Mouse (Mus musculus) frontal cortex, adult (tissue): ENCODE measurements around the gene Snta1.

ENCODE experiments used
- ATAC-seq: cut with Nextera tagmentation; 2 replicates; pipeline ENCODE4 v1.9.2; 2017; ENCODE audit warnings: mild to moderate bottlenecking, moderate library complexity, mixed read lengths; ENCODE audit not compliant: low TSS enrichment

Snta1 gene

GRCm38 (mm10) chr2:154422181-154422580, 14.3 kb upstream of the Snta1 start:
- no peak for ATAC-seq

GRCm38 (mm10) chr2:154420942-154421731, 13.2 kb upstream of the Snta1 start:
- no peak for ATAC-seq

- no peak for ATAC-seq
These were observed 12.0 kb upstream of the Snta1 start for GRCm38 (mm10) chr2:154419631-154420515.

- no peak for ATAC-seq
These were observed 10.1 kb upstream of the Snta1 start for GRCm38 (mm10) chr2:154418001-154418400.

- ATAC-seq, result peak; percentile 38; the same call in 1 of the 2 replicates
These were observed 9.2 kb upstream of the Snta1 start for GRCm38 (mm10) chr2:154417107-154417506.

DNA sequence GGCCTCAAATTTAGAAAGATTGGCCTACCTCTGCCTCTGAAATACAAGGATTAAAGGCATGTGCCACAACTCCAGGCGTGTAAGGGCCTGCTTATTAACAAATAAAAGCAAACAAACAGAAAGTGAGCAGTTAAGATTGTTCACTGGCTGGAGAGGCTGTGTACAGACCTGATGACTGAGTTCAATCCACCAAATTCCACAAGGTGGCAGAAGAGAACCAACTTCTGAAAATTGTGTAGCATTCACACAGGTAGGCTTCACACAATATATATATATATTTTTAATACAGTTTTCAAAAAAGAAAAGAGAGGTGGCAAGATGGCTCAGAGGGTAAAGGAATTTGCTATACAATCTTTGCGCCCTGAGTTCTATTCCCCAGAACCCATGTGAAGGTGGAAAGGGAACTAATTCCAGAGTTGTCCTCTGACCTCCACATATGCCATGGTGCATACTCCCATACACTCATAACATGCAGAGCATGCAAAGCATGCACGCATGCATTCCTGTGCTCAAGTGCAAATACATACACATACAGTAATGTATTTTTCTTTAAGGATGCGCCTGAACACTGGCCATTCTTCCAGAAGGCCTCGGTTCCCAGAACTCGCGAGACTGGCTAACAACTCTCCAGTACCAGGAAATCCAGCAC, 4.2 kb upstream of the Snta1 start:
- ATAC-seq, result peak; percentile 31; the same call in 1 of the 2 replicates

DNA sequence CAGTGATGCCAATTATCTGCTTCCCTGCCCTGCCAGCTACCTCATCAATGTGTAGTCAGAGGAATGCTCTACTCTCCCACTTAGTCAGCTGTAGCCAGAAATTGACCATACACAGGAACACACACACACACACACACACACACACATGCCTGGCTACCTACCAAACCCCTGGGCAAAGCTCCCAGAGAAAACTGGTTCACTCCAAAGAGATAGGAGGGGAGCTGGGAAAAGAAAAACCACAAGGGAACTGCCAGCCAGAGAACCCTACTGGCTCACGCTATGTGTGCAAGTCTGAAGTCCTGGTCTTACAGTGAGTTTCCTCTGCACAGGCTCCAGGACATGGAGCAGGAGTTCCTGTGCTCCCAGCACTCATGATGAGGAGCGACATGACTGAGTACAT, 2.5 kb upstream of the Snta1 start:
- ATAC-seq, result peak; percentile 68

DNA sequence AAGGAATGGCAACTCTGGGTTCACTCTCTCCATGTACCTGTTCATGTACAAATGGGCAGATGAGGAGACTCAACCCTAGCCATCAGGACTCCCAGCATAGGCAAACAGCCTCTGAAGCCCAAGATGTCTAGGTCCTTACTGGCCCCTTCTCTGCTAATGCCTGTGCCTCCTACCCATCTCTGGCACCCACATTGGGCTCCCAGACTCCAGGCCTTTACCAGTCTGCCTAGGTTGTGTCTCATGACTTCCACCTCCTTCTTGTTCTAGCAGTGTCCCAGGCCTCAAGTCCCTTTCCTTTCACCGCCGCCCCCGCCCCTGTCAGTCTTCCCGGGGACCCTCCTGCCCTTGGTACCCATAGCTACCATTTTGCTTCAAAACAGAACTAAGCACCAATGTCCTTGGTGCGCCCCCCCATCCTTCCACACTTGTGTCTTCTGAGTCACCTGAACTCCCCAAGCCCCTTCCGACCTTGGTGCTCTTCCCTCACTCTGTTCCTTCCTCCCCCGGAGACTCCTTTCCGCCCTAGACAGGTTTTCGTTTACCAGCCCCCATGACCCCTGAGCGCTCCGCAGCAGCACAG, 746 bp downstream of the Snta1 start:
- ATAC-seq, result no peak

DNA sequence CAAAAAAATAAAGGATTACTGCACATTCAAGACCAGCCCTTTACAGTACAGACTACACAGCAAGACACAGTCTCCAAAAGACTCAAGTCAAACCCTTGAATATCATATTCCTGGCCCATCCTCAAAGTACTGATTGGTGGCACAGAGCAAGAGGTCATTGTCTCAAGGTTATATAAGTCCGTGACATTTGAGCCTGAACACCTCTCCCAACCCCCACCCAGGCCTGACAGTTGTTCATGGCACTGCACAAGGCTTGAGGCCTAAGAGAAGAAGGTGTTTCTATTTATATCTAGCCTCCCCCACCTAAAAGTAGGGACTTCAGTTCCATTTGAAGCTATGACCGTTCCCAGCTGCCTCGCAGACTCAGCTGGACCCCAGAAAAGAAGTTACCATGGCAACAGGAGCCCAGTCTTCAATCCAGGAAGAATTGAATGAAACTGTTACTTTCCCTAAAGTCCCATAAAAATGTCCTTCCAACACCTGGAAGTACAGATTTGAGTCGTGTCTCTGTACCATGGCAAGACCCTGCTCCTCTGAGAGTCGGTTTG, 2.4 kb downstream of the Snta1 start:
- no peak for ATAC-seq

DNA sequence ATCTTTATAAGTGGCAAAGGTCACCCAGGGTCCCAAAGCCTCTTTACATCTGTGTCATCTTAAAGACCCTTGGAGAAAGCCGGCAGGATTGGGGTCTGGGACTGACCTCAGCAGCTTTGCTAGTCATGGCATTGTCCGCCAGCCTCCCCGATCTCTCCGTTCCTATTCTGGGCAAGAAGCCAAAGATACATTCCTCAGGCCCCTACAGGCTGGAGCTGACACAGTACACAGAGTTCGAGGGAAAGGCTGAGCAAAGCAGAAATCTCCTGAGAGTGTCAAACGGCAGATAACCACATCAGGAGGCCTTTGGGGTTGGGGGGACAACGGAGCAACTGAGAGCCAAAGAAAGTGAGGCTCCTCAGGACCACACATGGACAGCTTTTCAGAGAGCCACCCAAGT, 5.1 kb downstream of the Snta1 start:
- ATAC-seq, result no peak

DNA sequence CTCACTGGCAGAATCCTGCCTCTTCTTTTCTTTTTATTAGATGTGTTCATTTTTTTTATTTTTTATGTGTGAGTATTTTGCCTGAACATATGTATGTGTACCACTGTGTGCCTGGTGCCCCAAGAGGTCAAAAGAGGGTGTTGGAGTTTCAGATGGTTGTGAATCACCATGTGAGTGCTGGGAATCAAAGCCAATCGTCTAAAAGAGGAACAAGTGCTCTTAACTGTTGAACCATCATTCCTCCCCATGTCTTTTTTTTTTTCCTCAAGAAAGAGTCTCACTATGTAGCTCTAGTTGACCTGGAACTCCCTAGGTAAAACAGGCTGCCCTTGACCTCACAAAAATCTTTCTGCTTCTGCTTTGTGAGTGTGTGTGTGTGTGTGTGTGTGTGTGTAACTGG, 5.9 kb downstream of the Snta1 start:
- no peak for ATAC-seq

- peak; percentile 69; the same call in 1 of the 2 replicates for ATAC-seq
These were observed 8.6 kb downstream of the Snta1 start for GRCm38 (mm10) chr2:154399325-154399724.

DNA sequence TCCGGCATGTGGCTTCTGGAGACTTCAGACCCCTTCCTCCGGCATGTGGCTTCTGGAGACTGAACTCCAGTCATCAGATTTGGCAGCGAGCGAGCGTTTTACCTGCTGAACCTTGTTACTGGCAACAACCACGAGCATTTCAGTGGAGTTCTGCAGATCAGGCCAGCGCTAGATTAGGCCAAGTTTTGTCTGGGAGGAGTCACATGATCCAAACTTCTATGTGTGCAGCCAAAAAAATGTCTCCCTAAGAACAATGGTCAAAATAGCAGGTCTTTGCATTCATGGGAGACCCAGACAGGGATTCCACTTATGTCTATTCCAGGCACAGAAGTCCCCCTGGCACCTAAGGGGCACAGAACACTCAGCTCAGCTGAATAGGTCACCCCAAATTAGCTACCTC, 9.6 kb downstream of the Snta1 start:
- no peak for ATAC-seq

- ATAC-seq, result no peak
These were observed 11.4 kb downstream of the Snta1 start for GRCm38 (mm10) chr2:154396529-154396928.

DNA sequence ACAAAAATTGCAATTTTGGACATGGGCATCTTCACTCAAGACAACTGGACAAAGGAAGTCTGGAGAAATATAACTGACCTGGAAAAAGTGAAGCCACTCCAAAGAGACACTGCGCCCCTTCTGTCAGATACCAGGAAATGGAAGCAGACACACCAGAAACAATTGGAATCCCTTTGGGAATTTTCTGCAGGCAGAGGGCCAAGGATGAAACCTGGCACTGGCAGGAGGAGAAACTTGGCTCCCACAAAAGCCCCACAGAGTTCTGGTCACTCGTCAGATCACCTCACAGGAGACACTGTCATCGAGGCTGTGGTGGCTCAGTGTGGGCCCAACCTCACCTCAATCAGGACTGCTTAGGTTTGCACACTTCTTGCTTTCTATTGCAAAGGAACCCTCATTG, 13.3 kb downstream of the Snta1 start:
- no peak for ATAC-seq

- ATAC-seq, result peak; percentile 31; the same call in 1 of the 2 replicates
These were observed 17.5 kb downstream of the Snta1 start for GRCm38 (mm10) chr2:154390180-154390964.

DNA sequence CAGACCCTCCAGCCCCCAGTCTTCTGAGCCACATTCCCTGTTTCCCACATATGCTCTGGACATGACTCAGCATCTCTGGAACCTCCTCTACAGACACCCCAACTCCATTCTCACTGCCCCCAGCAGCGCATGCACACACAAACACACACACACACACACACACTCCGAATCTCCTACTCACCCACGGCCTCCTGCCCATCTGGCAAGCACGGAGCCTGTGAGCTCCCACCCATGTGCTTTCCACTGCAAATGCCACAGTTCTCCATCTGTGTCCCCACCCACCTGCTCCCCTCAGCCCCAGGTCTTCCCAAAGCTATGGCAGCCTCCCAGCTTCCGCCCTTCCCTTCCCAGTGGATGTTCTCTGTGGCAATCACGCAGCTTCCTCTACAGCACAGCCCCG, 28.8 kb downstream of the Snta1 start:
- peak; percentile 84 for ATAC-seq

DNA sequence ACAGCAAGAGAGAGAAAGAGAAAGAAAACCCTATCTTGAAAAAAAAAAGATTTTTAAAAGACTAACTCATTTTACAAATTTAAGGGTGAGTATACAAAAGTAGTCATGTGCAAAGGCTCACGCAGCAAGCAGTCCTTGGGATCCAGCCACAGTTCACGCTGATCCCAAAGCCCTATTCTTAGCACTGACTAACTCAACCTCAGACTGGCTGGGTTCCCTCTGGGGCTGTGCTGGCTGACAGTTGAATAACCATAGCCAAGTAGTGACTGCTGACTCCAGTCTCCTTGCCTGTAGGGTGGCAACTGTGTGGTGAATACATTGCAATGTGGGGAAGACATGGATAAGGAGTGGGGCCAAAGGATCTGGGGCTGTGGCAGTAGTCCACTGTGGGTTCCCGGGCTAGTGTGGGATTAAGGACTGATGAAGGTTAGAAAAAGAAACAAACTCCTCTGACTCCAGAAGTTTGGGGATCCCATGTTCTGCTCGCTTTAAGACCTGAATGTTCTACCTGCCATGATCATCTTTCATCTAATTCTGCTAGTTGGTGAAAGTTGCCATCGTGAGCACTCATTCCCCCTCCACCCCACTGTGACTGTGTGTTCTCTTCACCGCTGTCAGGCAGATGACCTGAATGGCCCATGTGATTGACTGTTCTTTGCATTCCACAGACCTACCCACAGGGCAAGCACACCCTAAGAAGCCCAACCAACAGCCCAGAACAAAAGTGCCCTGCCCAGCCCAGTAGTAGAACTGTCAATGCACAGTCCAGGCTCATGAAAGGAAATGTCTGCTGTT, 32.9 kb downstream of the Snta1 start:
- ATAC-seq, result no peak

GRCm38 (mm10) chr2:154373961-154374632, 33.8 kb downstream of the Snta1 start:
- no peak for ATAC-seq
